Mouse (Mus musculus) CH12.LX (cell line): ENCODE data around the gene Acap3.

Experiments used
- CHD1 ChIP-seq: IDR thresholded peaks from 2 replicates; pipeline ENCODE4 v1.6.1; 2012; ENCODE audit warnings: low read depth, low read length, improper control_type of control experiment, inconsistent platforms
- CTCF ChIP-seq, 2 experiments: IDR thresholded peaks in 1 of 2; conservative IDR thresholded peaks in 1 of 2; 2 replicates each; pipeline ENCODE4 v1.5.1; 2011 to 2012; ENCODE audit warnings: low read depth in 2 of 2, low read length in 2 of 2, improper control_type of control experiment in 1 of 2, inconsistent platforms in 1 of 2, mild to moderate bottlenecking in 1 of 2, moderate library complexity in 1 of 2
- KAT2A ChIP-seq: IDR thresholded peaks from 2 replicates; pipeline ENCODE4 v1.6.1; 2012; ENCODE audit warnings: low read length, improper control_type of control experiment, inconsistent platforms; ENCODE audit not compliant: insufficient replicate concordance
- MAX ChIP-seq: IDR thresholded peaks from 2 replicates; pipeline ENCODE4 v1.6.1; 2011; ENCODE audit warnings: low read length, improper control_type of control experiment
- POLR2A ChIP-seq: IDR thresholded peaks from 2 replicates; pipeline ENCODE4 v1.6.1; 2011; ENCODE audit warnings: low read depth, mild to moderate bottlenecking, improper control_type of control experiment, low read length

GRCm38 (mm10) chr4:155848434-155849095 lies 43.1 kb upstream of the Acap3 start:
- no peak for TF ChIP-seq CTCF (conservative IDR thresholded peaks at IDR 0.05 in 1 of 2, IDR thresholded peaks at IDR 0.05 in 1 of 2; ENCODE audit: low read depth in 2 of 2, low read length in 2 of 2)
- no peak for TF ChIP-seq CHD1
- no peak for TF ChIP-seq MAX
- TF ChIP-seq POLR2A = no peak
- TF ChIP-seq KAT2A = no peak
